Mouse (Mus musculus): ENCODE results near the gene Lrwd1. TPM values are rescaled to one million over a fixed set of nuclear protein-coding genes. Genes with fewer than 3 reads are reported as not detected.

Gene Lrwd1
- polyA plus RNA-seq, 2 experiments, result 31.1 to 59.4 TPM

DNA sequence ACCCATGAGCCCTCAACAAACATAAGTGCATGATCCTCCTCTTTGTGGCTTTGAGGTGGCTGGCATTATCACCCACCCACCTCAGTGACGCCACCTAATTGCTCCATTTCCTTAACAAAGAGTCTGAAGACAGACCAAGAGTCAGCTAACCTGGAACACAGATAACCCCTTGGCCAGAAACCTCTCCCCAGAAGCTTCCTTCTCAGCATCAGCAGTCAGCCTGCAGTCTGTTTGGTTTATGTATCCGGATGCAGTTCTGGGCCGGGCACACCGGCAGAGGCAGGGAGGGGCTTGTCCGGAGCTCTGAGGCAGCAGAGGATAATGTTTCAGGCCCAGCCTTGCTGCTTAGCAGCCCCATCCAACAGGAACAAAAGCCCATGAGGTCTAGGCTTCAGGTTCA, 43.7 kb upstream of the Lrwd1 start:
- Histone ChIP-seq H3K9me3 (ENCODE audit: control insufficient read depth, low read length) (no peaks in the 10 kb centered on the region), H3K9ac (ENCODE audit: low read depth, low read length, severe bottlenecking) (no peak overlapping the region), H3K4me2 (replicated peaks; ENCODE audit: low read depth, low read length, severe bottlenecking) (no peak overlapping the region), H3K4me1 (ENCODE audit: control insufficient read depth, insufficient read depth, low read length) (no peaks in the 10 kb centered on the region), H3K4me3 (replicated peaks; ENCODE audit: low read length) (no peak overlapping the region), H3K27ac (replicated peaks; ENCODE audit: low read depth, low read length) (no peak overlapping the region), H3K27me3 (ENCODE audit: control insufficient read depth, insufficient read depth, low read length) (no peaks in the 10 kb centered on the region), H3K36me3 (ENCODE audit: control insufficient read depth, insufficient read depth, low read length) (peaks cover 44% of the 10 kb centered on the region)
- TF ChIP-seq POLR2A (IDR thresholded peaks at IDR 0.05; ENCODE audit: borderline replicate concordance, extremely low read depth, insufficient read depth, insufficient read length), result no peak
- DNase-seq (ENCODE audit: low spot score), result no peak
- no peak for ATAC-seq (ENCODE audit: low FRiP score, low read depth)
- 78% methylated on average over 5 of the region's 5 CpGs for WGBS

DNA sequence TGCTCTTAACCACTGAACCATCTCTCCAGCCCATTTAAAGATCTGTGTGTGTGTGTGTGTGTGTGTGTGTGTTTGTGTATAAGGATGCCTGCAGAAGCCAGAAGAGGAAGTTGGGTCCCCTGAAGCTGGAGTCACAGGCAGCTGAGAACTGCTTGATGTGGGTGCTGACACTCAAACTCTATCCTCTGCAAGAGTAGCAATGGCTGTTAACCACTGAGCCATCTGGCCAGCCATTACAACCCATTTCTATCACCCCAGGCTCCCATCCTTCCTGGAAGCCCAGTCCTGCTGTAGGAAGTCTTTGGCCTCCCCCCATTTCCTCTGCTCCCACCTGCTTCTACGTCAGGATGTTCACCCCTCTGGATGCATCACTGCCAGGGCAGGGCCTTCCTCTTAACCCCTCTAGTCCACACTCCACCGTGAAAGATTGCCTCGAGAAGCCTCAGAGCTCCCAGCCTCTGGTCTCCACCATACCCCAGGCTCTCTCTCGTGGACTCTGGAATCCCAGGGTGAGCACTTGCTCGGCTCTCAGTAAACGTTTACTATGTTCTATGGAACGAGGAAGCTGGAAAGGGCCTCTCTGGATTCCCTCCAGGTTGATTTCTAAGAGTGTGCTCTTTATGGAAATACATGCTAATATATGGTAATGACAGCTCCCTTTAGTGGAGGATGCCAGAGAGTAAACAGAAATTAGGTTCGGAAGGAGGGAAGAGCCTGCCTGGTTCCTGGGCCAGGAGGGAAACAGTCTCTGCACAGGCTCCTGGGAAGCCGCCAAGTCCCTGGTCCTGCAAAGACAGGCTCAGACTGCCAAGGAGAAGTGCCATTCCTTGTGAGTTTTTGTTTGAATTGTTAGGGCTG, 38.0 kb upstream of the Lrwd1 start:
- 50% methylated on average over 9 of the region's 9 CpGs for WGBS
- Histone ChIP-seq H3K4me3 (replicated peaks; ENCODE audit: low read length) (no peak overlapping the region), H3K9ac (ENCODE audit: low read depth, low read length, severe bottlenecking) (no peak overlapping the region), H3K27ac (replicated peaks; ENCODE audit: low read depth, low read length) (no peak overlapping the region), H3K36me3 (ENCODE audit: control insufficient read depth, insufficient read depth, low read length) (peaks cover 10% of the 10 kb centered on the region; the same call in 1 of the 2 replicates), H3K4me1 (ENCODE audit: control insufficient read depth, insufficient read depth, low read length) (peaks cover 7% of the 10 kb centered on the region), H3K27me3 (ENCODE audit: control insufficient read depth, insufficient read depth, low read length) (no peaks in the 10 kb centered on the region), H3K4me2 (replicated peaks; ENCODE audit: low read depth, low read length, severe bottlenecking) (no peak overlapping the region), H3K9me3 (ENCODE audit: control insufficient read depth, low read length) (no peaks in the 10 kb centered on the region)
- DNase-seq (ENCODE audit: low spot score), result peak; percentile 12
- TF ChIP-seq POLR2A (IDR thresholded peaks at IDR 0.05; ENCODE audit: borderline replicate concordance, extremely low read depth, insufficient read depth, insufficient read length), result no peak
- ATAC-seq (ENCODE audit: low FRiP score, low read depth), result no peak

DNA sequence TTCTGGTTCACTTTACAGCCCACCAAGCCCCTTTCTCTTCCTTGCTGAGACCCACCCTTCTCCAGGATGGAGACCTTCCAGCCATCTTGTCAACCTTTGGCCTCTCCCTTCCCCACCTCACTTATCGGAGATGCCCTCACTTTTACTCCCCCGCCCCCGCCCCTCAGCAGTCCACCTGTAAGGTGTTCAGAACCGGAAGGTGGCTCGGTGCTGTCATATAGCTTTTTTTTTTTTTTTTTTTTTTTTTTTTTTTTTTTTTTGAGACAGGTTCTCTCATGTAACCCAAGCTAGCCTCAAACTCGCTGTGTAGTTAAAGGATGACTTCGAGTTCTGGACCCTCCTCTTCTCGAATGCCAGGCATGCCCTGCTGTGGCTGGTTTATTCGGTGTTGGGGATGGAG, 37.1 kb upstream of the Lrwd1 start:
- TF ChIP-seq POLR2A (IDR thresholded peaks at IDR 0.05; ENCODE audit: borderline replicate concordance, extremely low read depth, insufficient read depth, insufficient read length), result no peak
- DNase-seq (ENCODE audit: low spot score), result no peak
- H3K4me1 ChIP-seq (ENCODE audit: control insufficient read depth, insufficient read depth, low read length), result peaks cover 7% of the 10 kb centered on the region
- ATAC-seq (ENCODE audit: low FRiP score, low read depth), result no peak
- no peaks in the 10 kb centered on the region for H3K9me3 ChIP-seq (ENCODE audit: control insufficient read depth, low read length)
- H3K36me3 ChIP-seq (ENCODE audit: control insufficient read depth, insufficient read depth, low read length), result 0 out of 2 replicates have a peak, but pooled peaks cover 3% of the 10 kb centered on the region
- H3K4me3 ChIP-seq (replicated peaks; ENCODE audit: low read length), result no peak overlapping the region
- no peak overlapping the region for H3K27ac ChIP-seq (replicated peaks; ENCODE audit: low read depth, low read length)
- no peaks in the 10 kb centered on the region for H3K27me3 ChIP-seq (ENCODE audit: control insufficient read depth, insufficient read depth, low read length)
- no peak overlapping the region for H3K4me2 ChIP-seq (replicated peaks; ENCODE audit: low read depth, low read length, severe bottlenecking)
- no peak overlapping the region for H3K9ac ChIP-seq (ENCODE audit: low read depth, low read length, severe bottlenecking)
- WGBS, result 79% methylated on average over 9 of the region's 9 CpGs

DNA sequence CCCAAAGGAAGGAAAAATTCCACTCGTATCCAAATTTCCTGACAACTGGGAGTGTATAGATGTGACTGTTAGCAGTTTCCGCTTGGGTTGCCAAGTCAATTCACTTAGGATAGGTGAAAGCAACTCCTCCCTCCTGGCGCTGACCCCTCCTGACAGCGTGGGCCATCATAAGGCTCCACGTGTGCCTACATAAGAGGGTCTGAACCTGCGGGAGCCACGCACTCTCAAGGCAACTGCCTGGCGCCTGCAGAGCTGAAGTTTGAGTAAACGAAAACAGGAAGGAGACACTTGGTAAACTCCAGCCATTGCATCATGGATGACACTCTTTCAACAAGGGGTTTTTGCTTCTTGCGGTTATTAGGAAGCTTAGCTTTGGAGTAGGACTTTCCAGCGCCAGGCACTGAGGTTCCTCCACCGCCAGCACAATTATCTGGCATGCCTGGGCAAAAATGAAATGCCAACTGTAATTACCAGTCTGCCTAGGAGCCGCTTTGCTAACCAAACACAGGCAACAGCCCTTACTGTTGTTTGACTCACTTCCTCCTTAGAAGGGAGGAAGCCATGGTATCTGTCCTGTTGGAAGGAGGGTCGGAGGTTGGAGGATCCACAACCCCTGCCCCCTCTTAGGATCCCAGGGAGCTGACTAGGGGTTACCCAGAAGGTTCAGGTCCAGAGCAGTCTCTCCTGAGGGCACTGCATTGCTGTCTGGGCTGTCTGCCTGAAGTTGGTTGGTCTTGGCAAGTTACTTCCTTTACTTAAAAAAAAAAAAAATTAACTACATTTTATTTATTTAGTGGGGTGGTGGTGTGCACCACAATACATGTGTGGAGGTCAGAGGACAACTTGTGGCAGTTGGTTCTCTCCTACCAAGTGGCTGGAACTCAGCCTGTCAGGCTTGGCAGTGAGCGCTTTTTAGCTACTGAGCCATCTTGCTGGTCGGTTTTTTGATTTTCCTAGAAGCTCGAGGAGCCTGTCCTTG, 35.8 kb upstream of the Lrwd1 start:
- TF ChIP-seq POLR2A (IDR thresholded peaks at IDR 0.05; ENCODE audit: borderline replicate concordance, extremely low read depth, insufficient read depth, insufficient read length), result no peak
- no peak overlapping the region for H3K9ac ChIP-seq (ENCODE audit: low read depth, low read length, severe bottlenecking)
- H3K36me3 ChIP-seq (ENCODE audit: control insufficient read depth, insufficient read depth, low read length), result no peaks in the 10 kb centered on the region; the same call in 1 of the 2 replicates
- WGBS, result 35% methylated on average over 17 of the region's 17 CpGs
- no peaks in the 10 kb centered on the region for H3K27me3 ChIP-seq (ENCODE audit: control insufficient read depth, insufficient read depth, low read length)
- H3K27ac ChIP-seq (replicated peaks; ENCODE audit: low read depth, low read length), result no peak overlapping the region
- peaks cover 7% of the 10 kb centered on the region for H3K4me1 ChIP-seq (ENCODE audit: control insufficient read depth, insufficient read depth, low read length)
- peak overlapping the region; percentile 60 for H3K4me3 ChIP-seq (replicated peaks; ENCODE audit: low read length)
- DNase-seq (ENCODE audit: low spot score) (peak; percentile 50), ATAC-seq (ENCODE audit: low FRiP score, low read depth) (no peak)
- no peaks in the 10 kb centered on the region for H3K9me3 ChIP-seq (ENCODE audit: control insufficient read depth, low read length)
- peak overlapping the region; percentile 93 for H3K4me2 ChIP-seq (replicated peaks; ENCODE audit: low read depth, low read length, severe bottlenecking)

Measured in limb, embryonic 14.5 days (tissue).